Mouse (Mus musculus) midbrain, postnatal 0 days (tissue): ENCODE measurements at regions not wholly inside any gene's neighbourhood (a gene's known extent, or its start where the extent isn't known, plus 50 kb on each side); places are given as distances from the start of the nearest gene placed in this dataset.

Source experiments
- ATAC-seq: fragments of 200-750 bp; cut with Nextera tagmentation; 2 replicates; pipeline ENCODE4 v1.8.0; 2017; ENCODE audit warnings: moderate number of reproducible peaks, mild to moderate bottlenecking, moderate TSS enrichment, moderate library complexity; ENCODE audit not compliant: low FRiP score
- DNase-seq: peaks from one replicate; pipeline ENCODE4 v3.0.0-alpha.2; 2015; ENCODE audit warnings: low spot score
- H3K27ac ChIP-seq: fragments of 300-500 bp; sonication (generic); 2 replicates; pipeline ENCODE4 v1.5.1; 2014; ENCODE audit warnings: low read depth, mild to moderate bottlenecking, low read length, mixed read lengths
- H3K27me3 ChIP-seq: fragments of 300-500 bp; sonication (generic); 2 replicates; pipeline ENCODE4 v1.6.1; 2014; ENCODE audit warnings: low read length, control low read depth, mixed read lengths; ENCODE audit not compliant: insufficient read depth
- H3K36me3 ChIP-seq: fragments of 300-500 bp; sonication (generic); 2 replicates; pipeline ENCODE4 v1.6.1; 2014; ENCODE audit warnings: low read length, control low read depth, mixed read lengths; ENCODE audit not compliant: insufficient read depth
- H3K4me1 ChIP-seq: fragments of 300-500 bp; sonication (generic); 2 replicates; pipeline ENCODE4 v1.6.1; 2014; ENCODE audit warnings: mild to moderate bottlenecking, control low read depth, antibody characterized with exemption, low read length, mixed read lengths; ENCODE audit not compliant: insufficient read depth
- H3K4me2 ChIP-seq: fragments of 300-500 bp; sonication (generic); 2 replicates; pipeline ENCODE4 v1.6.1; 2014; ENCODE audit warnings: low read depth, mild to moderate bottlenecking, low read length, mixed read lengths; ENCODE audit not compliant: poor library complexity, severe bottlenecking
- H3K4me3 ChIP-seq: fragments of 300-500 bp; sonication (generic); 2 replicates; pipeline ENCODE4 v1.5.1; 2014; ENCODE audit warnings: low read depth, mild to moderate bottlenecking, low read length, moderate library complexity
- H3K9ac ChIP-seq: fragments of 300-500 bp; sonication (generic); replicated peaks from 2 replicates; pipeline ENCODE4 v1.6.1; 2014; ENCODE audit warnings: mild to moderate bottlenecking, low read length, moderate library complexity, mixed read lengths; ENCODE audit not compliant: poor library complexity, severe bottlenecking
- H3K9me3 ChIP-seq: fragments of 300-500 bp; sonication (generic); 2 replicates; pipeline ENCODE4 v1.6.1; 2016; ENCODE audit warnings: low read length, control low read depth
- CTCF ChIP-seq: IDR thresholded peaks from 2 replicates; pipeline ENCODE4 v1.5.1; 2016; ENCODE audit warnings: antibody characterized with exemption, mild to moderate bottlenecking
- WGBS: fragments of 180-500 bp; shearing (Covaris S2); extraction: QIAGEN DNeasy Blood & Tissue Kit; methylation state at CpG from one replicate; pipeline ENCODE4 v1.1.7; 2014; 5-methylcytosine and 5-hydroxymethylcytosine counted together

GRCm38 (mm10) chr10:72188326-72188725 lies 466.3 kb upstream of the Zwint start:
- no peak overlapping the region for H3K9ac ChIP-seq
- H3K27me3 ChIP-seq = no peaks in the 10 kb centered on the region
- no peak overlapping the region for H3K4me3 ChIP-seq
- DNase-seq = peak; percentile 9
- no peaks in the 10 kb centered on the region for H3K4me1 ChIP-seq
- no peaks in the 10 kb centered on the region for H3K36me3 ChIP-seq
- H3K27ac ChIP-seq = no peak overlapping the region
- no peak for ATAC-seq
- no peak overlapping the region for H3K4me2 ChIP-seq
- WGBS = 71% methylated on average over 1 of the region's 1 CpGs
- H3K9me3 ChIP-seq = no peaks in the 10 kb centered on the region
- no peak for TF ChIP-seq CTCF

- no peak for TF ChIP-seq CTCF
- H3K9ac ChIP-seq = no peak overlapping the region
- H3K4me3 ChIP-seq = no peak overlapping the region
- no peaks in the 10 kb centered on the region for H3K27me3 ChIP-seq
- ATAC-seq (no peak), DNase-seq (no peak)
- H3K9me3 ChIP-seq = no peaks in the 10 kb centered on the region
- no peak overlapping the region for H3K27ac ChIP-seq
- 56% methylated on average over 3 of the region's 3 CpGs for WGBS
- no peaks in the 10 kb centered on the region for H3K4me1 ChIP-seq
- no peaks in the 10 kb centered on the region for H3K36me3 ChIP-seq
- no peak overlapping the region for H3K4me2 ChIP-seq
Observed at GRCm38 (mm10) chr10:72217812-72218211, 436.8 kb upstream of the Zwint start.

GRCm38 (mm10) chr10:72221120-72221519 lies 433.5 kb upstream of the Zwint start:
- Histone ChIP-seq H3K36me3 (no peaks in the 10 kb centered on the region), H3K27me3 (no peaks in the 10 kb centered on the region), H3K4me1 (no peaks in the 10 kb centered on the region), H3K4me2 (no peak overlapping the region), H3K9me3 (no peaks in the 10 kb centered on the region), H3K9ac (no peak overlapping the region), H3K27ac (no peak overlapping the region), H3K4me3 (no peak overlapping the region)
- DNase-seq = no peak
- WGBS = 69% methylated on average over 5 of the region's 5 CpGs
- no peak for TF ChIP-seq CTCF
- ATAC-seq = no peak

- TF ChIP-seq CTCF = no peak
- ATAC-seq (no peak; the same call in 1 of the 2 replicates), DNase-seq (no peak)
- H3K9ac ChIP-seq = no peak overlapping the region
- H3K4me2 ChIP-seq = no peak overlapping the region
- H3K36me3 ChIP-seq = no peaks in the 10 kb centered on the region
- no peak overlapping the region for H3K27ac ChIP-seq
- no peaks in the 10 kb centered on the region for H3K4me1 ChIP-seq
- H3K9me3 ChIP-seq = no peaks in the 10 kb centered on the region
- H3K4me3 ChIP-seq = no peak overlapping the region
- no peaks in the 10 kb centered on the region for H3K27me3 ChIP-seq
- 94% methylated on average over 2 of the region's 2 CpGs for WGBS
Observed at GRCm38 (mm10) chr10:72222505-72222904, 432.1 kb upstream of the Zwint start.

GRCm38 (mm10) chr10:72225084-72225483 lies 429.6 kb upstream of the Zwint start:
- WGBS = 68% methylated on average over 3 of the region's 3 CpGs
- Histone ChIP-seq H3K4me1 (no peaks in the 10 kb centered on the region), H3K27me3 (no peaks in the 10 kb centered on the region), H3K4me2 (no peak overlapping the region), H3K27ac (no peak overlapping the region), H3K9ac (no peak overlapping the region), H3K4me3 (no peak overlapping the region), H3K36me3 (no peaks in the 10 kb centered on the region), H3K9me3 (no peaks in the 10 kb centered on the region)
- no peak for TF ChIP-seq CTCF
- DNase-seq (no peak), ATAC-seq (no peak)

GRCm38 (mm10) chr10:72244106-72244505 lies 410.5 kb upstream of the Zwint start:
- Histone ChIP-seq H3K9me3 (no peaks in the 10 kb centered on the region), H3K36me3 (no peaks in the 10 kb centered on the region), H3K4me1 (no peaks in the 10 kb centered on the region), H3K9ac (no peak overlapping the region), H3K27ac (no peak overlapping the region), H3K27me3 (no peaks in the 10 kb centered on the region), H3K4me3 (no peak overlapping the region), H3K4me2 (no peak overlapping the region)
- DNase-seq (no peak), ATAC-seq (no peak)
- no peak for TF ChIP-seq CTCF
- 57% methylated on average over 1 of the region's 1 CpGs for WGBS
